Mouse (Mus musculus) thymus, adult 2 months (tissue): ENCODE measurements around the gene Scarf1. TPM values are rescaled to one million over a fixed set of nuclear protein-coding genes. Genes with fewer than 3 reads are reported as not detected.

Source experiments
- DNase-seq: peaks from one replicate; pipeline ENCODE4 v3.0.0; 2021
- H3K27ac ChIP-seq: fragments of 200-500 bp; 2 replicates; pipeline ENCODE4 v1.5.1; 2012; ENCODE audit warnings: low read length, control low read depth; ENCODE audit not compliant: control insufficient read depth, insufficient read depth
- H3K27me3 ChIP-seq: fragments of 200-500 bp; 2 replicates; pipeline ENCODE4 v1.6.1; 2012; ENCODE audit warnings: mild to moderate bottlenecking, low read length, moderate library complexity, mixed read lengths; ENCODE audit not compliant: control insufficient read depth, insufficient read depth
- H3K36me3 ChIP-seq: fragments of 200-500 bp; 2 replicates; pipeline ENCODE4 v1.6.1; 2012; ENCODE audit warnings: mild to moderate bottlenecking, low read length, moderate library complexity; ENCODE audit not compliant: control insufficient read depth, insufficient read depth
- H3K4me1 ChIP-seq: fragments of 200-500 bp; replicated peaks from 2 replicates; pipeline ENCODE4 v1.6.1; 2012; ENCODE audit warnings: low read length; ENCODE audit not compliant: control insufficient read depth, insufficient read depth
- H3K4me3 ChIP-seq: fragments of 200-500 bp; 2 replicates; pipeline ENCODE4 v1.5.1; 2012; ENCODE audit warnings: mild to moderate bottlenecking, low read length, control low read depth, moderate library complexity; ENCODE audit not compliant: control insufficient read depth, insufficient read depth
- CTCF ChIP-seq: fragments of 200-500 bp; IDR thresholded peaks from 2 replicates; pipeline ENCODE4 v1.5.1; 2012; ENCODE audit warnings: mild to moderate bottlenecking, control low read depth, low read length, moderate library complexity, borderline replicate concordance; ENCODE audit not compliant: control insufficient read depth, poor library complexity, insufficient read depth; ENCODE audit errors: extremely low read depth
- POLR2A ChIP-seq: fragments of 200-500 bp; IDR thresholded peaks from 2 replicates; pipeline ENCODE4 v1.6.1; 2012; ENCODE audit warnings: mild to moderate bottlenecking, low read length, control low read depth, moderate library complexity; ENCODE audit not compliant: control insufficient read depth, poor library complexity, insufficient read depth; ENCODE audit errors: extremely low read depth
- WGBS: fragments of 180-500 bp; shearing (Covaris S2); methylation state at CpG from one replicate; pipeline ENCODE4 v1.1.7; 2018; 5-methylcytosine and 5-hydroxymethylcytosine counted together
- polyA plus RNA-seq: library from polyadenylated mRNA; depleted of rRNA; stranded (reverse); fragments of >200 nt; gene quantifications from 2 replicates; pipeline ENCODE4 v1.2.3, GENCODE M21; 2012

The Scarf1 gene
- polyA plus RNA-seq, 1 experiment, result 4.7 TPM

- Histone ChIP-seq H3K36me3 (no peaks in the 10 kb centered on the region), H3K4me3 (no peak overlapping the region), H3K4me1 (peaks cover 21% of the 10 kb centered on the region), H3K27ac (no peak overlapping the region), H3K27me3 (no peaks in the 10 kb centered on the region)
- no peak for TF ChIP-seq POLR2A
- no peak for TF ChIP-seq CTCF
- 96% methylated on average over 4 of the region's 4 CpGs for WGBS
- DNase-seq, result no peak
Measured at GRCm38 (mm10) chr11:75469261-75469660, 44.1 kb upstream of the Scarf1 start.

DNA sequence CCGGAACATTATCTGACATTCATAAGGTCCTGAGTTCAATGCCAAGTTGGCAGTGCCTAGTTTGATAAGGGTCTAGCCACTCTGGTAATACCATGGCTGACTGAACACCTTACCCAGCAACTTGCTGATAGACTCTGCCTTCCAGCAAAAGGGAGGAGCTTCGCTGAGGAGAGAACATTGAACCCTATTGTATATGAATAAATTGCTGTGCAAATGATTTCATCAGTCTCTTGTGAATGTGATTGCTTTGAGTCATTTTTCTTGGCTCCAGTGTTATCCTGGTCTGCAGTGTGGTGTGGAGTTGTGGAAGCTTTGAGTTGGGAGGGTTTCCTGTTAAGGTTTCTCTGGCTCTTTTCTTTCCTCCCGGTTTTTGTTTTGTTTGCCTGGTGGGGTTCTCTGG is 42.7 kb upstream of the Scarf1 start:
- DNase-seq, result no peak
- 91% methylated on average over 3 of the region's 3 CpGs for WGBS
- no peak overlapping the region for H3K27ac ChIP-seq
- H3K27me3 ChIP-seq, result no peaks in the 10 kb centered on the region
- no peaks in the 10 kb centered on the region for H3K36me3 ChIP-seq
- TF ChIP-seq CTCF, result no peak
- no peak for TF ChIP-seq POLR2A
- peaks cover 21% of the 10 kb centered on the region for H3K4me1 ChIP-seq
- no peak overlapping the region for H3K4me3 ChIP-seq

GRCm38 (mm10) chr11:75472469-75473081 is 40.8 kb upstream of the Scarf1 start:
- no peak for DNase-seq
- TF ChIP-seq POLR2A (no peak), CTCF (no peak)
- Histone ChIP-seq H3K27me3 (no peaks in the 10 kb centered on the region), H3K36me3 (no peaks in the 10 kb centered on the region), H3K27ac (peak overlapping the region; percentile 34; the same call in 1 of the 2 replicates), H3K4me3 (no peak overlapping the region), H3K4me1 (peaks cover 20% of the 10 kb centered on the region)
- 31% methylated on average over 11 of the region's 11 CpGs for WGBS

- WGBS, result 91% methylated on average over 7 of the region's 7 CpGs
- H3K27me3 ChIP-seq, result no peaks in the 10 kb centered on the region
- no peaks in the 10 kb centered on the region for H3K36me3 ChIP-seq
- peaks cover 12% of the 10 kb centered on the region for H3K4me1 ChIP-seq
- no peak for TF ChIP-seq POLR2A
- no peak for TF ChIP-seq CTCF
- no peak for DNase-seq
- no peak overlapping the region for H3K4me3 ChIP-seq
- no peak overlapping the region for H3K27ac ChIP-seq
Measured at GRCm38 (mm10) chr11:75473376-75473775, 40.0 kb upstream of the Scarf1 start.

- DNase-seq, result no peak
- 24% methylated on average over 3 of the region's 3 CpGs for WGBS
- Histone ChIP-seq H3K27ac (no peak overlapping the region), H3K4me3 (no peak overlapping the region), H3K27me3 (no peaks in the 10 kb centered on the region), H3K36me3 (peaks cover 19% of the 10 kb centered on the region), H3K4me1 (peaks cover 6% of the 10 kb centered on the region)
- TF ChIP-seq CTCF, result no peak
- TF ChIP-seq POLR2A, result no peak
Measured at GRCm38 (mm10) chr11:75486192-75486591, 27.1 kb upstream of the Scarf1 start.

DNA sequence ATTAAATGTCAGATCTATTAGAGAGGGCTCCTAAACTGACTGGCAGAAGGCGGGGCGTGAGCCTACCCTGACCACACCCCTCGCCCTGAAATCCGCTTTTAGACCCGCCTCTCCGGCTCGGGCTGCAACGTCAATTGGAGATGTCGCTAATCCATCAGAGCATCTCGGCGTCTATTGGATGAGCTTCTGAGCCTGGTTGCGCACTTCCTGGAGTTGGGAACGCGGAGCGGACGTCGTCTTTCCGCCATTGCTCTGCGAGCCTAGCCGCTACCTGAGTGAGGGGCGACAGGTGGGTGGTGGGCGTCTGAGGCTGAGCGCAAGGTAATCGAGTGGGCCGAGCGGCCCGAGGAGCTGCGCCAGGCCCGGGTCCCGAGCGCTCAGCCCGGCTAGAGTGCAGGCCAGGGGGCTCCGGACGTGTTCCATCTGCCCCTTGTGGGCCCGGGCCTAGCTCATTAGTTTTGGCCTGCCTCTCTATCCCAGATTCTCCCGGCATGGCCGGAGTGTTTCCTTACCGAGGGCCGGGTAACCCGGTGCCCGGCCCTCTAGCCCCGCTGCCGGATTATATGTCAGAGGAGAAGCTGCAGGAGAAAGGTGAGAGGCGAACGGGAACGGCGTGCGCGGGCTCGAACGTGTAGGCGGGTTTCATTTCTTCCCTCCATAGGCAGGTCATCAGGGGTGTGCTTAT is 26.6 kb upstream of the Scarf1 start, which contains the start of gene Prpf8:
Gene Prpf8, plus strand, starts transcription at position 216 of the 685 bp plus-strand sequence.
- H3K4me1 ChIP-seq, result peaks cover 6% of the 10 kb centered on the region
- no peaks in the 10 kb centered on the region for H3K27me3 ChIP-seq
- DNase-seq, result peak; percentile 98
- H3K27ac ChIP-seq, result peak within 1 kb of the TSS; percentile 9; the same call in 1 of the 2 replicates
- H3K36me3 ChIP-seq, result peaks cover 24% of the 10 kb centered on the region
- WGBS, result under 1% methylated on average over 52 of the region's 52 CpGs
- peak; percentile 69 for TF ChIP-seq POLR2A
- TF ChIP-seq CTCF, result no peak
- H3K4me3 ChIP-seq, result peak within 1 kb of the TSS; percentile 92
